Mouse (Mus musculus): ENCODE results near the gene S100b. TPM values are rescaled to one million over a fixed set of nuclear protein-coding genes. Genes with fewer than 3 reads are reported as not detected.

Gene S100b
- 0.22 and 0.24 TPM in 2 replicates for polyA plus RNA-seq (2015; fragmentation: Nextera tagmentation; extraction: Ambion mirVana)

DNA sequence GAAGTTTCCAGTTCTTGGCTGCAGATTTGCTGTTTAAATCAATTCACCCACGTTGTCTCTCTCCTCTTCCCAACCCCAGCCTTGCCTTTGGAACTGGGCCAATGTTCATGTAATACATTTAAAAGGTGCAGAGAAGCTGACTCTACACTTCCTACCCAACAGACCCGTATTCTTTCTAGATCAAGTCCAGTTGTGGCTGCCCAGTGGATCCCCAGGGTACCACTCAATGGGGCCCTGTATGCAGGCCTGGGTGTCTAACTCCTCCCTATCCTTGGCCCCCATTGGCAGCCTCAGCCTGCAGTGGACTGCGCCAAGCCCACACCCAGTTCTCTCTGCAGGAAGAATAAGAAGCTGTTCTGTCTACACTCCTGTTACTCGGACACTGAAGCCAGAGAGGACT is at the start of gene S100b:
TSS of gene S100b (plus strand) at position 318 of the 400 bp plus-strand sequence.

DNA sequence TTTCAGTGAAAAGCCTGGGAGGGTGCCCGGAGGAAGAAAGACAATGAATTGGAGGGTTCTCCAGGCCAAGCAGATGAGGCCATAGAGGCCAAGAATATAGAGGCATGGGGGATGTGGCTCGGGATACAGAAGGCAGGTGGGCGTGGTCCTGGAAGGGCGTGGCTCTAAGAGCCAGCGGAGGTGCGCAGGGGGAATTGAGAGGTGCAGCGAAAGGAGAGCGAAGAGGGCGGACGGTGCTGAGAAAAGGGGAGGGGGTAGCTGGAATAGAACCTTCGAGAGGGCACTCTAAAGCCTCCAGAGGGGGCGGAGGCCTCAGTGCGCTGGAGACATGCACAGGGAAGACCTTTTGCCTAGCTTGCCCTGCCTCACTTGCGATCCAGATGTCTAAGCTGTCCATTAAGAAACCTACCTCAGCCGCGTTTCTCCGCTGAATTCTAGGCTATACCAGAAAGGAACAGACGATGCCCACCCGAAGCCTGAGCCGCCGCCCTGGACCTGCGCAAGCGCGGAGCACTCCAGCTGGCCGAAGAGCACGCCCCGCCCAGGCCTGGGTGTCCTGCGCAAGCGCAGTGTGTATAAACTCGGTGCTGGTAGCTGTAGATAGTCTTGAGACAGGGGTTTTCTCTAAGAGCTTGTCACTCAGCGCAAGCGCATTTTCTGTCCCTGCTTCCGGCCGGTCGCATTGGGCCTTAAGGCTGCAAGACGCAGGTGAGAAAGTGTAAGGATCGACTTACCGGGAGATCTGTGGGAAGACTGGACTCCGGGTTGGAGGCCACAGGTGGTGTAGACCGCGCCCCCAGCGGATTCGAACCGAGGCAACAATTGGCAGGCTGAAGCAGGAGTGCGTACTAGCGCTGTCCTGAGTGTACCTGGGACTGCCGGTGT is 16.1 kb upstream of the S100b start, which contains the start of gene Prmt2:
TSS of gene Prmt2 (minus strand) at position 525 of the 885 bp plus-strand sequence.

MicroRNA genes within 50 kb of the gene (microRNA counts, 519-probe panel; counts per million panel counts)
- microRNA mmu-miR-678: 88.3 counts per million

Other genes starting within 250 kb of the S100b start
- 4.9 and 5.5 TPM in 2 replicates for gene Zfp280b, start 221.2 kb upstream of the S100b start, polyA plus RNA-seq (2015; fragmentation: Nextera tagmentation; extraction: Ambion mirVana)
- not detected in 2 replicates for gene Slc5a4b, start 142.9 kb upstream of the S100b start, polyA plus RNA-seq (2015; fragmentation: Nextera tagmentation; extraction: Ambion mirVana)
- not detected in 2 replicates for gene Slc5a4a, start 106.4 kb upstream of the S100b start, polyA plus RNA-seq (2015; fragmentation: Nextera tagmentation; extraction: Ambion mirVana)
- gene Prmt2, start 16.0 kb upstream of the S100b start, polyA plus RNA-seq (2015; fragmentation: Nextera tagmentation; extraction: Ambion mirVana): 7.5 and 9.9 TPM in 2 replicates
- gene Dip2a, start 91.4 kb downstream of the S100b start, polyA plus RNA-seq (2015; fragmentation: Nextera tagmentation; extraction: Ambion mirVana): 2.1 and 2.7 TPM in 2 replicates
- gene AC141477.1, start 186.6 kb downstream of the S100b start, polyA plus RNA-seq (2015; fragmentation: Nextera tagmentation; extraction: Ambion mirVana): not detected in 2 replicates
- 12.8 and 14.6 TPM in 2 replicates for gene Pcnt, start 188.9 kb downstream of the S100b start, polyA plus RNA-seq (2015; fragmentation: Nextera tagmentation; extraction: Ambion mirVana)
- not detected in 2 replicates for gene 2610028H24Rik, start 195.2 kb downstream of the S100b start, polyA plus RNA-seq (2015; fragmentation: Nextera tagmentation; extraction: Ambion mirVana)
- 41.6 and 43.6 TPM in 2 replicates for gene Mcm3ap, start 215.1 kb downstream of the S100b start, polyA plus RNA-seq (2015; fragmentation: Nextera tagmentation; extraction: Ambion mirVana)
- 3.9 and 4.5 TPM in 2 replicates for gene Ybey, start 215.3 kb downstream of the S100b start, polyA plus RNA-seq (2015; fragmentation: Nextera tagmentation; extraction: Ambion mirVana)